Mouse (Mus musculus) layer of hippocampus, postnatal 25 days (tissue): ENCODE results near the gene Anapc5. TPM values are rescaled to one million over a fixed set of nuclear protein-coding genes. Genes with fewer than 3 reads are reported as not detected.

Experiments used
- DNase-seq, 2 experiments: peaks; one replicate each; pipeline ENCODE4 v3.0.0; 2022; ENCODE audit warnings: mixed read lengths in 2 of 2, low spot score in 1 of 2; ENCODE audit errors: extremely low spot score in 1 of 2
- total RNA-seq, 2 experiments: library from RNA; stranded (reverse); gene quantifications; 2 replicates each; pipeline ENCODE4 v1.2.3; 2021

Gene Anapc5
- total RNA-seq, 2 experiments from 2014 or later = 198 to 200 TPM

DNA sequence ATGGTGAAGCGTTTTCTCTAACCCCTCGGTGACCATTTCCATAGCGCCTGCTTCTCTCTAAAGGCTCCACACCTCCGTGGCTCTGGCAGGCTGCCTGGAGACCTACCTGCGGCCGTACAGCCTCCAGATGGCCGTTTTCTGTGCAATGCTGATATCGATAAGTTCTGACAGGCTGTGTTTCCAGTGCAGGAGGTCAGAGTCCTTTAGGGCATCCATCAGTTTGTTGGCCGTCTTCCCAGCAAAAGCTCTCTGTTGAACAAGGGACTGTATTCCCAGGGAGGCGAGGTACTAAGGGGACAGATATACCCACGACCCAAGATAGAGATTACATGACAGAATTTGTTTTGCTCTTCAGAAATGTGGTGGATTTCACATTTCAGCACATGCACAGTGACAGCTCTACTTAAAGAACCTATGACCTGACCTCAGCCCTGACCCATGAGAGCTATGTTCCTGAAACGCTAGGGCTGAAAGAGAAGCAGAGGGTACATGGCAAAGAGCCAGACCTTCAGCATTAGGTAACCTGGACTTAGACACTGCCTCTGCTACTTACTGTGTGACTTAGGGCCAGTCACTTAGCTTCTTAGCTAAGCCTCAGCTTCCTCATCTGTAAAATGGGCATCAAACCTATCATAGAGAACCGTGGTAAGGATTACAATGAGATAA lies 20.7 kb downstream of the Anapc5 start:
- DNase-seq = no peak

DNA sequence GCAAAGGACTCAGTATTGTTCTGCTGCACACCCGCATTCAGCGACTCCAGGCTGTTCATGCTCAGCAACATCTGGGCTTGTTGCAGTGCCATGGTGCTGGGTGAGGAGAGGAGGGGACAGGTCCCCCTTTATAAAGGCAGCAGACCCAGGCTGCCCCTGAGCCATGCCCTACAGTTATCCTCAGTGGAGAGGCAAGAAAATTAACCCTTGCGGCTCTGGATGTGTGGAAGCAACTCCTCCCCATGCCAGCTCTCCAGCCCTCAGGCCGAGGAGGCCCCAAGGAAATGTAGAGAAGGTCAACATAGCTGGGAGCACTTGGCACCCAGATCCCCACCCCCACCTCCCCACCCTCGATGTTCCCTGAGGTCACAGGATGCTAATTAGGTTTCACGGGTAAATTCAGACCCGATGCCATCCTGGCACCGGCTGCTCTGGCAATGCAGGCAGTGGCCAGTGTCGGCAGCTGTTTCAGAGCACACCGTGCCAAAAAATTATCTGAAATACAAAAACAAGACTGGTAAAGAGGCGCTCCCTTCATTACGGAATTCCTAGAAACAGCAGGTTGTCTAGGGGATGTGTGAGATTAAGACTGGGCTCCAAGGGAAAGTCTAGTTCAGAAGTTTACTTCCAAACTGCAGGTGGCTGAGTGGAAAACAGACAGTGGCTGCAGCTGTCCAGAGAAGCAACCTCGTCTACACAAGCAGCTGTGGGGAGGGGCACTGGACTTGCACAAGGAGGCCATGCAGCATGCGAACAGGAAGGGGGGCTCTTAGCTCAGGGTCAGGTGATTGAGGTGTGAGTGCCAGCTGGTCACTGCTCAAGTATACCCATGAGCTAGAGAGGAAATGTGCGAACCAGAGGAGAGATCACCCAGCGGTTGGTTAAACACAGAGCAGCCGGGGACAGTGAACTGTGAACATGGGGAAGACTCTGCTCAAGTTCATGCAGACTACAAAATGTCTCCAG lies 21.5 kb downstream of the Anapc5 start:
- no peak for DNase-seq

DNA sequence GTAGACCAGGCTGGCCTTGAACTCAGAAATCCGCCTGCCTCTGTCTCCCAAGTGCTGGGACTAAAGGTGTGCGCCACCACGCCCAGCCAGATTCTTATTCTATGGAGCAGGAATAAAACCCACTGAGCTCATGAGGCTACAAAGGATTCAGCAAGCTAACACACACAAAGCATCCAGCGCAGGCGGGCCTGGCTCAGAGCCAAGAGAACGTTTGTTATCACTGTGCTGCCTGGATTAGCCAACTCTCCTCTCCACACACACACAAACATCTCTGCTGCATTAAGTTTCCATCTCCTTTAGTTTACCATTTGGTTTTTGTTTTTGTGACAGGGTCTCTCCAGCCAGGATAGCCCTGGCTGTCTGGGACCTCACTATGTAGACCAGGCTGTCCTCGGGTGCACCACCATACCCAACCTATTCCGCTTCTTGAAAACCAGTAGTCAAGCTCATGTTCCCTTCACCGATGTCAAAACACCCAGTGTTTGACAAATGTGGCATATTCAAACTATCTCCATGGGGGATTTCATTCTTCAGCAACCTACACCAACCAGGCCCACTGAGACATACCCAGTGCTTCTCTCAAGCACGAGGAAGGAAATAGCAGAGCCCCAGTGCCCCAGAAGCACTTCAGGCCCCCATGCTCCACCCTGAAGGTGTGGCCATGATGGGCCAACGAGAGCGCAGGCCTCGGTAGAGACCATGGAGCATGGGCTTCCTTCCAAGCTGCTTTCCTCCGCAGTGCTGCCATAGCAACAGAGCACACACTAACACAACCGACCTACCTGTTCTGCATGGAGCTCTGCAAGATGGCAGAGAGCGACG lies 22.4 kb downstream of the Anapc5 start:
- peak in 1 of 2 experiments; percentile 80 for DNase-seq

- no peak for DNase-seq
Measured at GRCm38 (mm10) chr5:122797866-122798265, 23.3 kb downstream of the Anapc5 start.

GRCm38 (mm10) chr5:122788696-122789095 lies 32.4 kb downstream of the Anapc5 start:
- DNase-seq = no peak

GRCm38 (mm10) chr5:122786035-122786819 lies 34.9 kb downstream of the Anapc5 start:
- no peak for DNase-seq

DNA sequence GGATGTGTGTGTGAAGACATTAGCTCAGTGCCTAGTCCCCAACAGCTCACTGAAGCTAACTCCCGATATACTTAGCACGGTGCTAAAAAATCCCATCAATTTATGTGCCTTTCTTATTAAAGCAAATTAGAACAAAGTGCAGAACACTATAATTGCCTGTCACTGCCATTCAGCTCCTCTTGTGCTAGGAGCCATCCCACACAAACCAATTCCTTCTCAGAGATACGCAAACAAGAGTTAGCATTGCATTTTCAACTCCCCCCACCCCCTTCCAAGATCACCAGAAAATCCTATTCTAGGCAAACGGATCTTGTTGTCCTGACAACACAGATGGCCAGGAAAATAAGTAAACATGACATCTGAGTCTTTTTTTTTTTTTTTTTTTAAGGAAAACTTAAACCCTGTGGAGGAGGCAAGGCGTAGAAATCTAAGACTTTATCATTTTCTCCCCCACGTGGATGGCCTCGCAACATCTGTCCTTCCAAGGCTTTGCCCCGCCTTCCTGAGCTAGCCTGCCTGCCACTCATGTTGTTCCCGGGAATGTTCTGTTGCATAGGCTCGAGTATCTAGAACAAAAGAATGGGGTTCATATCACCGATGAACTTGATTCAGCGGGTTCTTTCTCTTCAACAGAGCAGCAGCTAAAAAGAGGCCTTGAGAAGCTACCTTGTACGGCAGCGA lies 37.3 kb downstream of the Anapc5 start:
- no peak for DNase-seq

GRCm38 (mm10) chr5:122782066-122782465 lies 39.1 kb downstream of the Anapc5 start:
- DNase-seq = no peak

DNA sequence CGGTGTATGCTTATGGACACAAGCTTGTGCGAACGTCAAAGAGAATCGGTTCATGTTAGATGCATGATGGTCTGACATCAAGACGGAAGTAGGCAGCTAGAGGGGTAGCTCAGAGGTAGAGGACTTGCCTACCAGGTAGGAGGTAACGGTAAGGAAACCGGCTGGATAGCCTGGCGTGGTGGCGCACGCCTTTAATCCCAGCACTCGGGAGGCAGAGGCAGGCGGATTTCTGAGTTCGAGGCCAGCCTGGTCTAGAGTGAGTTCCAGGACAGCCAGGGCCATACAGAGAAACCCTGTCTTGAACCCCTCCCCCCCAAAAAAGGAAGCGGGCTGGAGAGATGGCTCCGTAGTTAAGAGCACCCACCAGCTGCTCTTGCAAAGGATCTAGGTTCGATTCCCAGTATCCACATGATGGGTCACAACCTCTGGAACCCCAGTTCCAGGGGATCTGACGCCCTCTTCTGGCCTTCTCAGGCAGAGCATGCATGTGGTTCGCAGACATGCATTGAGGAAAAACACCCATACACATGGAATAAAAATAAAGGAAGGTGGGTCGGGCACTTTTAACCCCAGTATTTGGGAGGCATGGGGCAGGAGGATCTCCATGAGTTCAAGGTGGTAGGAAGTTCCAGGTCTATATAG lies 40.2 kb downstream of the Anapc5 start:
- no peak for DNase-seq

- peak; percentile 70 to 74 for DNase-seq
Measured at GRCm38 (mm10) chr5:122779277-122779834, 41.8 kb downstream of the Anapc5 start, which contains the start of gene Camkk2. Gene Camkk2 (minus strand): TSS chr5:122779409.

GRCm38 (mm10) chr5:122778231-122779226 lies 42.6 kb downstream of the Anapc5 start:
- no peak for DNase-seq

DNA sequence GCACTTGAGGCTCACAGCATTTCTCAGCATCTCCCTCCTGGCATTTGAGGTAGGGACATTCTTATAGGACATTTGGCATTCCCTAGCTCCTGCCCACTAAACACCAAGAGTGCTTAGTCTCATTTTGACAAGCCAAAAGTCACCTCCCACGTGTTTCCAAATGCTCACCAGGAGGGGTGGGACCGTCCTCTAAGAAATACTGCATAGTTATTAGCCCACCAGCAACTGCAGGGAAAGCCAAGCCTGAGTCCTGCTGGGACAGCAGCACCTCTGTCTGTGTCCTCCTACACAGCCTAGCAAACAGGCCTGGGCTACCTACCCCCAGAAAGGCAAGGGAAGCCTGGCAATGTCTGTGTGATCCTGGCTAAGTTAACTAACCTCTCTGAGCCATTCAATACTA lies 43.8 kb downstream of the Anapc5 start:
- DNase-seq = no peak

- DNase-seq = no peak
Measured at GRCm38 (mm10) chr5:122775646-122776286, 45.4 kb downstream of the Anapc5 start.

DNA sequence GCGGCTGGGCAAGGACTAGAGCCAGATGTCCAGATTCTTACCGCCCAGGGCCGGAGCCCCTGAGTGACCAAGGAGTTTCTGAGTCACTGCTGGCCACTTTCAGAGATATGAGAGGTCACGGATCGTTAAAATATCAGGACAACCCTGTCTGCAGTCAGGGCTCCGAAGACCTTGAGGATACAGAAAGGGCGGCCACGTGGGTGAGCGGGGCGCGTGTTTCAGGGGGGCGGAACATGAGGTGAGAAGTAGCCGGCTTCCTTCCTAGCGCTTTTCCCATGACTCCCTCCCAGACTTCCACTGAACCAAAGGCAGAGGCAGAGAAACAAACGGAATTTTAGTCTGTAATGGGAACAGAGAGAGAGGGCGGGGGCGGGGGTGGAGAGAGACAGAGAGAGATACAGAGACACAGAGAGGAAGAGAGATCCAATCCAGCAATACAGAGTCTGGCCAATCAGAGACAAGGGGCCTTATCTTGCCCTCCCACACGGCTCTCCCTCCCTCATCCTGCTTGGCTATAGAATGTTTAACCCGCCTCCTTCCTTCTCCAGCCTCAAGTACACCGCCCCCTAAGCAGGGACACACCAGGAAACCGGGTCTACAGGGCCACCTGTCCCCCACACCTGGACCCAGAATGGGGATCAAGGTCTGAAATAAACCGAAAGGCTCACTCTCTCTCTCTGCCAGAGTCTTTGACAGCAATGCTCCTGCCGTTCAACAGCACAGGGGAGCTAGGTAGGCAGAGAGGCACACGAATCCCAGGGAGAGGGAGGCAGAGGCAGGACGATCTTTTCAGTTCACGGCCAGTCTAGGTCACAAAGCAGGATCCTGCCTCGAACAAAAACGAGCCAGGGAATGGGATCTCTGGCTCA lies 46.2 kb downstream of the Anapc5 start:
- no peak for DNase-seq

GRCm38 (mm10) chr5:122773756-122774155 lies 47.4 kb downstream of the Anapc5 start:
- no peak for DNase-seq

- DNase-seq = no peak
Measured at GRCm38 (mm10) chr5:122771428-122771827, 49.7 kb downstream of the Anapc5 start.
